Mouse (Mus musculus) adrenal gland, postnatal 4 days (tissue): ENCODE data around the gene Ppp2r5b. TPM values are rescaled to one million over a fixed set of nuclear protein-coding genes. Genes with fewer than 3 reads are reported as not detected.

Experiments used
- DNase-seq, 2 experiments: peaks; one replicate each; pipeline ENCODE4 v3.0.0; 2021 to 2022; ENCODE audit warnings: low spot score in 2 of 2, mixed read lengths in 2 of 2
- microRNA-seq: library from miRNA; unstranded; fragments of <30 nt; microRNA quantifications from one replicate; pipeline ENCODE4 v1.2.0, GENCODE M21; 2021
- total RNA-seq, 2 experiments: library from RNA; stranded (reverse); gene quantifications; 2 replicates each; pipeline ENCODE4 v1.2.3; 2021

The Ppp2r5b gene
- total RNA-seq, 2 experiments from 2014 or later, result 68.4 to 71.2 TPM

- no peak for DNase-seq
These were observed 3.1 kb upstream of the Ppp2r5b start for GRCm38 (mm10) chr19:6238740-6239139.

DNA sequence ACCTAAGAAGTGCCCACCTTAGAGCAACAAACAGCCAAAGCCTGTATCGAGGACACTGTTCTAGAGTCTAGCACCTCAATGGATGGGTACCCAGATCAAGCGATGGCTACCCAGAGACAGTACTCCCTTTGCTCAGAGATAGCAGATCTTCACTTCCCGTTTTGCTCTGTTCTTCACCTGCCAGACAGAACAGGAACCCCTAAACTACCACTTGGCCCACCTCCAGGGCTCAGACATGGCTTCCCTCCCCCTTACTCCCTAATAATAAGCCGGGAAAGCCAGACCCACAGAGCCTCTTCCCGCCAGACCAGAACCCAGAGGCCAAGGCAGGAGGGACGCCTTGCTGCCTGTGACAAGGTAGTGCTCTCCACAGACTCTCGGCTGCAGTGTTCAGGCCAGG is 1.2 kb upstream of the Ppp2r5b start:
- no peak for DNase-seq

GRCm38 (mm10) chr19:6236053-6236441 is 375 bp upstream of the Ppp2r5b start:
- DNase-seq, result peak; percentile 67 to 79

DNA sequence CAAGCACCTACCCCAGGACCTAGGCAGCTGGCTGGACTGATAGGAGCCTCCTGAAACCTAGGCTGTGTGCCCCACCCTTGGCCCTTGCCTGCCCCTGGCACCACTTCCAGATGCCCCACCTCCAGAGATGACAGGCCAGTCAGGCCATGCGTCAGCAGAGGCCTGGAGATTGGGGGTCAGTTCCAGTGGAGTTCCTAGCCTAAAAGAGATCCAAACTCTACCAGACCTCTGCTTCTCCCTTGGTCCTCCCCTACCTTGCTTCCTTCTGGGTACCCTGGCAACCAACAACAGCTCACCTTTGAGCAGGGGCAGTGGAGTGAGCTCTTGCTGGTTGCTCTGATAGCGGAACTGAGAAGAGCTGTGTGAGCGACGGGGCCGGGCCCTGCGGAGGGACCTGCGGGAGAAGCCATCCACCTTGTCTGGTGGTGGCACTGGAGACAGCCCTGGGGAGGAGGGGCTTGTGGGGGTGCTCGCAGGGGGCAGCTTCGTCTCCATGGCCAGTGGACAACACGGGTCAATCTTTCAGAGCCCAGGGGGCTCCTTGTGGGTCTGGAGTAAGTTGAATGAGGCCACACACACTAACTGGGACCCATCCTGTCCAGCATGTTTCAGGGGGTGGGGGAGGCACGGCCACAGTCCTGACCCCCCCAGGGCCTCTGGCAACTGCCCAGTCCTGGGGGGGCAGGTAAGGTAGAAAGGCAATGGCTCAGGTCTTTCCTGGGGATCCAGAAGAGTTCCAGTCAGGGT is 1.2 kb downstream of the Ppp2r5b start:
- no peak for DNase-seq

DNA sequence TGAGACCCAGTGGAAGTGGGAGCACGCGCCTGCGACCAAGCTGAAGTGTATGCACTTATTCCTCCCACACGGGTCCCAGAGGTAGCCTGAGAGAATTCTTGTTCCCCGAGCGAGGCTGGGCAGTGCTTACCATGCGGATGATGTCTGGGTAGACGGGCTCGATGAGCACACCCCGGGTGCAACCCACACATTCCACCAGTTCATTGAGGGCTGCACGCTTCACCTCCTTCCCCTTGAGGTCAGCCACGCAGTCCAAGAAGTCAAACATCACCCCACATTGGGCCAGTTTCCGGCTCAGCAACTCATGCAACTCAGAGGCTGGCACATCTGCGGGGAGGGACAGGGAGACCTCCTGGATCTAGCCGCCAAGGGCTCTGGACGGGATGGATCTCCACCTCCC is 2.0 kb downstream of the Ppp2r5b start:
- no peak for DNase-seq

- no peak for DNase-seq
These were observed 4.6 kb downstream of the Ppp2r5b start for GRCm38 (mm10) chr19:6231036-6231435.

GRCm38 (mm10) chr19:6230411-6230810 is 5.3 kb downstream of the Ppp2r5b start:
- DNase-seq, result peak in 1 of 2 experiments; percentile 47

DNA sequence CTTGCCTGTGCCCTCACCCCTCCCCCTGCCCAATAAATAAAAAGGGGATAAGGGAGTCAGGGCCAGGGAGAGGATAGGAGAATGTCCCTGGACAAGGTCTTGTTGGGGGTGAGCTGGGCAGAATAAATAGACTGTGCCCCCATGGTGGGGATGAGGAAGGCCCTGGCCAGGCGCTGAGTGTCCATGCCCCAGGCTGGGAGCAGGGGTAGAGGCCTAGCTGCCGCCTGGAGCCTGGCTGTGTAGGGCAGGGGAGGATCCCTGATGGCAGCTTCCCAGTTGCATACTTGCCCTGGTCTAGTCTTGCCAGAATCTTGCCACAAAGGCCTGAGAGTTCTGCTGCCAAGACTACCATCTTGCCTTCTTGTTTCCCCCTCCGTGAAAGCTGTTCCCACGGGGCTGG is 7.8 kb downstream of the Ppp2r5b start:
- no peak for DNase-seq

DNA sequence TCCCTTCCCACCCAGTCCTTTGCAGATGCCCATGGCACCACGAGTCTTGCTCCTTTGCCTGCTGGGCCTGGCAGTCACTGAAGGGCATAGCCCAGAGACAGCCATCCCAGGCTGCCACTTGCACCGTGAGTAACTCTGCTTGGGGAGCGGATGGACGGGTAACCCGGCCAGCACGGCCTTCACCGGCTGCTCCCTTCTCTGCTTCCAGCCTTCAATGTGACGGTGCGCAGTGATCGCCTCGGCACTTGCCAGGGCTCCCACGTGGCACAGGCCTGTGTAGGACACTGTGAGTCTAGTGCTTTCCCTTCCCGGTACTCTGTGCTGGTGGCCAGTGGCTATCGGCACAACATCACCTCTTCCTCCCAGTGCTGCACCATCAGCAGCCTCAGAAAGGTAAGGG is 8.9 kb downstream of the Ppp2r5b start:
- no peak for DNase-seq

GRCm38 (mm10) chr19:6226135-6226534 is 9.5 kb downstream of the Ppp2r5b start, which contains the start of gene Gpha2:
Gene Gpha2 (plus strand): TSS chr19:6226380.
- DNase-seq, result no peak

DNA sequence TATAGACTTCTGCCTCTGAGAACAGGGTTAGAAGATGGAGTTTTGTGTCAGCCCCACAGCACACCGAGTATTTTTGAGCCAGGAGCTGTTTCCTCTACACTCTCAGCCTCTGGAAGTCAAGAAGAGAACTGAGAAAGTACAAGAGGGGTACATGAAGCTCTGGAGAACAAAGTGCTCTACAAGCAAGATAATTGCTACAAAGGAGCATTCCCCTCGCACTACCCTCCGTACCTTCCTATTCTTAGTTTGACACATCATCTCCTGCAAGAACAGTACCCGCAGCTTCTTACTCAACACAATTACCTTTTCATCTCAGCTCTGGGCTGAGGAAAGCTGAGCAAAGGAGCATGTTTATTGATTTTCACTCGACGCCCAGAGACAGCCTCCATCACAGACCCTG is 17.1 kb downstream of the Ppp2r5b start:
- DNase-seq, result no peak

DNA sequence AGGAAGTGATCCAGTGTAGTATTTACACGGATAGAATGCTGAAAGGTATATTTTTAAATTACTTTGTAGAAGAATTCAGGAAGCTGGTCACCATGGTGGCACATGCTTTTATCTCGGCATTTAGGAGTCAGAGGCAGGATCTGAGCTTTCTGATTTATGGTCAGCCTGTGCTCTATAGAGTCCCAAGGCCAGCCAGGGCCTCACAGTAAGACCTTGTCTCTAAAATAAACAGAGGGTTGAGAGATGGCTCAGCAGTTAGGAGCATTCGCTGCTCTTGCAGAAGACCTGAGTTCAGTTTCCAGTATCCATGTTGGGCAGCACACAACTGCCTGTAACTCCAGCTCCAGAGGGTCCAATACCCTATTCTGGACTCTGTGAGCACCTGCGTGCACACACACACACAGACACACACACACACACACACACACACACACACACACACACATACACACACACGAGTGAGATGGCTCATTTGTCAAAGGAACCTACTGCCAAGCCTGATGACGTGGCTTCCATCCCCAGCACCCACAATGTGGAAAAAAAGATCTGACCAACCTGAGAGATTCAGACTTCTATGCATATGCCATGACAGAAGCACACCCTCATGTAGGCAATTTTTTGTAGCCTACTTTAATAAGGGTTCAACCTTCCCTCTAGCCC is 19.5 kb downstream of the Ppp2r5b start:
- DNase-seq, result no peak

DNA sequence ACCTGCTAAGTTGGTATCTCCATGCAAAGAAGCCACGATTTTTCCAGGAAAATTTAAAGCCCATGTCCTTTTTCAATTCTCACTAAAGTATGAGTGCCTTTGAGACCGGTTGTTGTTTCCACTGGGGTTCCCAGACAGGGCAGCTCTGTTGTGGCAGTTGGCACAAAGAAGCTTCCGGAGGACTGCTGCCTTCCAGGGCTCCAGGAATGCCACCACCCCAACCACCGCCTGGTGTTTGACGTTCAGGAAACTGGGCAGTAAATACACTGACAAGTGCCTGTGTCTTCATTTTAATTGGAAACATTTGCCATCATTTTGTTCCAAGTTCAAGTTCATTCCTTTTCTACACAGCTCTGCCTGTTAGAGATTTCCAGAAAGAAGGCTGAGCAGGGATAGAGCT is 29.0 kb downstream of the Ppp2r5b start:
- DNase-seq, result no peak

GRCm38 (mm10) chr19:6204265-6204664 is 31.4 kb downstream of the Ppp2r5b start:
- DNase-seq, result no peak

GRCm38 (mm10) chr19:6184131-6184530 is 51.5 kb downstream of the Ppp2r5b start, which contains the start of gene Majin:
Gene Majin (plus strand): TSS chr19:6184388.
- no peak for DNase-seq

- DNase-seq, result no peak
These were observed 53.1 kb downstream of the Ppp2r5b start for GRCm38 (mm10) chr19:6182534-6182933.

DNA sequence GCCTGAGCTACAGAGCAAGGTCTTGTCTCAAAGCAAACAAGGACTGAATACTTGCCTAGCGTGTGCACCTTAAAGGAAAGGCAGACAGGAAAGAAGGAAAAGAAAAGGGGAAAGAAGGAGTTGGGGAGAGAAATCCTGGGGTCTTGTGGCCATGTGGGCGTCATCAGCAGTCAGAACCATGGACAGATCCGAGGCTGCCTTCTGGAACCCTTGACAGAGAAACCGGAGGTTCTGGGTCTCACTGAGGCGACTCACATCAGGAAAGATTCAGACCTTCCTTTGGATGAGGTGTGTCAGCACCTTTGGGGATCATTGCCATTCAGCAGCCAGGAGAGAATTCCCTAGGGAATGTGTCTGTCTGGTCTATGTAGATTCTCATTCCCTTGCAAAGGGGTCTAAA is 54.0 kb downstream of the Ppp2r5b start:
- DNase-seq, result no peak

GRCm38 (mm10) chr19:6178775-6179174 is 56.9 kb downstream of the Ppp2r5b start:
- no peak for DNase-seq

Small RNA genes lying within 50 kb of the gene (microRNA-seq; reads per million reads assigned to microRNA genes)
- gene Mir192 (236 reads per million, percentile 57 among the genes with 10 or more reads in this experiment), gene Mir194-2 (65.7 reads per million, percentile 41 among the genes with 10 or more reads in this experiment)

Other genes with a start within 250 kb of the Ppp2r5b start
- gene Slc22a20, start 249.7 kb downstream of the Ppp2r5b start, total RNA-seq, result not detected
- 10 to 100 TPM; 28.5 to 43.9 TPM for gene Capn1, start 220.0 kb downstream of the Ppp2r5b start, total RNA-seq
- gene Syvn1, start 189.3 kb downstream of the Ppp2r5b start, total RNA-seq, result 10 to 100 TPM; 45.8 to 48.1 TPM
- gene Mrpl49, start 178.1 kb downstream of the Ppp2r5b start, total RNA-seq, result 10 to 100 TPM; 55.6 to 63.5 TPM
- 1,000 to 10,000 TPM; 1,446 to 1,549 TPM for gene Fau, start 178.0 kb downstream of the Ppp2r5b start, total RNA-seq
- 10 to 100 TPM; 28.0 to 31.0 TPM for gene Znhit2, start 174.7 kb downstream of the Ppp2r5b start, total RNA-seq
- gene Tm7sf2, start 167.5 kb downstream of the Ppp2r5b start, total RNA-seq, result 10 to 100 TPM; 17.0 to 25.1 TPM
- 10 to 100 TPM; 80.2 to 83.4 TPM for gene Vps51, start 158.6 kb downstream of the Ppp2r5b start, total RNA-seq
- not detected for gene Tmem262, start 155.8 kb downstream of the Ppp2r5b start, total RNA-seq
- gene Gm28374, start 153.6 kb downstream of the Ppp2r5b start, total RNA-seq, result under 1 TPM in 1 of 2 experiments, not detected in 1; 0.95 TPM
- gene Zfpl1, start 150.9 kb downstream of the Ppp2r5b start, total RNA-seq, result 10 to 100 TPM; 49.6 to 52.9 TPM
- gene Cdca5, start 150.9 kb downstream of the Ppp2r5b start, total RNA-seq, result 10 to 100 TPM; 12.4 to 13.7 TPM
- under 1 TPM; 0.62 to 0.98 TPM for gene AC131692.1, start 141.5 kb downstream of the Ppp2r5b start, total RNA-seq
- gene Naaladl1, start 130.1 kb downstream of the Ppp2r5b start, total RNA-seq, result 1 to 10 TPM in 1 of 2 experiments, under 1 TPM in 1; 0.73 to 1.1 TPM
- gene Sac3d1, start 117.2 kb downstream of the Ppp2r5b start, total RNA-seq, result 10 to 100 TPM; 18.6 TPM
- 10 to 100 TPM; 27.1 to 27.7 TPM for gene Snx15, start 107.6 kb downstream of the Ppp2r5b start, total RNA-seq
- gene Batf2, start 94.9 kb downstream of the Ppp2r5b start, total RNA-seq, result 1 to 10 TPM in 1 of 2 experiments, under 1 TPM in 1; 0.81 to 2.0 TPM
- 10 to 100 TPM; 64.2 to 65.1 TPM for gene Arl2, start 94.3 kb downstream of the Ppp2r5b start, total RNA-seq
- gene Majin, start 51.5 kb downstream of the Ppp2r5b start, total RNA-seq, result 1 to 10 TPM; 2.1 to 3.5 TPM
- 10 to 100 TPM; 40.5 to 50.4 TPM for gene Gpha2, start 9.5 kb downstream of the Ppp2r5b start, total RNA-seq
- gene Atg2a, start 5.8 kb upstream of the Ppp2r5b start, total RNA-seq, result 10 to 100 TPM; 40.0 to 41.1 TPM
- 10 to 100 TPM; 88.2 to 90.2 TPM for gene Ehd1, start 40.9 kb upstream of the Ppp2r5b start, total RNA-seq
- gene Cdc42bpg, start 70.6 kb upstream of the Ppp2r5b start, total RNA-seq, result 10 to 100 TPM; 18.4 to 20.6 TPM
- 10 to 100 TPM; 44.3 to 47.5 TPM for gene Men1, start 99.1 kb upstream of the Ppp2r5b start, total RNA-seq
- 10 to 100 TPM; 61.1 to 62.0 TPM for gene Map4k2, start 105.3 kb upstream of the Ppp2r5b start, total RNA-seq
- gene Sf1, start 127.8 kb upstream of the Ppp2r5b start, total RNA-seq, result 100 to 1,000 TPM; 270 to 308 TPM
- gene Pygm, start 148.5 kb upstream of the Ppp2r5b start, total RNA-seq, result 100 to 1,000 TPM in 1 of 2 experiments, 10 to 100 TPM in 1; 81.8 to 113 TPM
- gene Rasgrp2, start 163.5 kb upstream of the Ppp2r5b start, total RNA-seq, result 10 to 100 TPM; 48.5 to 55.9 TPM
- gene Nrxn2, start 182.9 kb upstream of the Ppp2r5b start, total RNA-seq, result 10 to 100 TPM; 17.8 to 18.3 TPM